Mouse (Mus musculus) adrenal gland, adult 2 months (tissue): Measurements from ENCODE around the gene Iqschfp. TPM values are rescaled to one million over a fixed set of nuclear protein-coding genes. Genes with fewer than 3 reads are reported as not detected.

Experiments used
- DNase-seq: peaks from one replicate; pipeline ENCODE4 v3.0.0; 2021
- polyA plus RNA-seq: library from polyadenylated mRNA; depleted of rRNA; stranded (reverse); fragments of >200 nt; gene quantifications from 2 replicates; pipeline ENCODE4 v1.2.3, GENCODE M21; 2012; rRNA removed
- total RNA-seq, 2 experiments: library from RNA; stranded (reverse); gene quantifications; 2 replicates each; pipeline ENCODE4 v1.2.3; 2021

The Iqschfp gene
- total and polyA plus RNA-seq, 3 experiments: not detected

DNA sequence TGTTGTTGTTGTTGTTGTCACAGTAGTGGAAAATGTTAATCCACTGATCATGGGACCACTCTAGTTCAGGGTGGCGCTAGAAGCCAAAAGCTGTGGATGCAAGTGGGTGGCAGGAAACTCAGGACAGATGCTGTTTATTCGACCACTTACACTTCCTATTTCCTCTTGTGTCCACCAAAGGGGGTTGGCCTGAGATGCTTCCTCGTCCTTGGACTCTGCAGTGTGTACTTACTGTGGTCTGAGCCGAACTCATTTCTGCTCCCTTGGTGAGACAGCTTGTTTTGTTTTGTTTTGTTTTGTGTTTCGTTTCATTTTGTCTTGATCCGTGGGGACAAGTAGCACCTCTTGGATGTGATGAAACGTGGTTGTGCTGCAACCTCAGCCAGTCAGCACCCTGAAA is 750.9 kb downstream of the Iqschfp start:
- DNase-seq: no peak

DNA sequence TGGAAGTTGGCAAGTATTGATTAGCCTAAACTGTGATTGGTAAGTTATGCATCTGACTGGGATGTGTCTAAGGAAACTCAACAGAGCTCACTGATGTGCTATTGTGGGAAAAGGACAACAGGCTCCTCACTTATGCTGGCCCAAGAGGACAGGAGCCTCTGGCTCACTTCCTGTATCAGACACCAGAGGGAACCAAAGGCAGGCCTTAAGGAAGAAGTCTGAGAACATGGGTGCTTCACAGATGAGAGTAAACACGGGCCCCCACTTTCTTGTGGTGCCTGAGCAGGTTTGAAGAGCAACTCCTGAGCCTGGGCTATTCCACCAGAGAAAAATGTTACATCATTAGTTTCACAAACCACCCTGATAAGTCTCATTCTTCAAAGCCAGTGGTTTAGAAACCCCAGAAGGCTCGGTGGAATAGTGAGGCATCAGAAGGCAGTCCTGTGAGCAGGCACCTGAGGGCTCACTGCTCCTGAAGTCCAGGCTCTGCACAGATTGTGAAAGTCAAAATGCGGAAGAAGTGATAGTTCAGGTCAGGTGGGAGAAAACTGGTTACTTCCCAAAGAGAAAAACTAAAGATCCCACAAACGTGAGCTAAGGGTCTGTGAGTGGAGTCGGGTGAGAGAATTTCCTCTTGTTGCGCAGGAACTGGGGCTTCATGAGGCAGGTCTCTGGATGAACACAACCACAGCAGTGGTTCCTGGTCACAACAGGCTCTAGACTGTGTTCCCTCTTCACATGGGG is 754.5 kb downstream of the Iqschfp start:
- DNase-seq: no peak

DNA sequence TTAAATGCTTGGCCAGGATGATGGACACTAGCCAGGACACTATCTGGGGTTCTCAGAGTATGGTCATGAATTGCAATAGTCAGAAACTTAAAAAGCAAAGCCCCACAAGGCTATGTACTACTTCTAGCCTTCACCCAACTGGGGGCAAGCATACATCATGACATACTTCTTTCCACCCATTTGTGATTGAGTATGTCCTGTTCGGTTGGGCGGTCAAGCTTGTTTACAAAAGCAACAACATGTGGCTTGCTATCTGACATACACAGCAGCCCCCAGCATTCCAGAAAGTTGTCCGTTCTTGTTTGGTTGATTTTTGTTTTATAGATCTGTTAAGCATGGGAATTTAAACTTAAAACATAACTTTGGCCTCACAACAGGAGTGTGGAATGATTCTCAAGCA is 755.2 kb downstream of the Iqschfp start:
- DNase-seq: no peak

GRCm38 (mm10) chr3:68650251-68650650 is 758.2 kb downstream of the Iqschfp start:
- DNase-seq: no peak

DNA sequence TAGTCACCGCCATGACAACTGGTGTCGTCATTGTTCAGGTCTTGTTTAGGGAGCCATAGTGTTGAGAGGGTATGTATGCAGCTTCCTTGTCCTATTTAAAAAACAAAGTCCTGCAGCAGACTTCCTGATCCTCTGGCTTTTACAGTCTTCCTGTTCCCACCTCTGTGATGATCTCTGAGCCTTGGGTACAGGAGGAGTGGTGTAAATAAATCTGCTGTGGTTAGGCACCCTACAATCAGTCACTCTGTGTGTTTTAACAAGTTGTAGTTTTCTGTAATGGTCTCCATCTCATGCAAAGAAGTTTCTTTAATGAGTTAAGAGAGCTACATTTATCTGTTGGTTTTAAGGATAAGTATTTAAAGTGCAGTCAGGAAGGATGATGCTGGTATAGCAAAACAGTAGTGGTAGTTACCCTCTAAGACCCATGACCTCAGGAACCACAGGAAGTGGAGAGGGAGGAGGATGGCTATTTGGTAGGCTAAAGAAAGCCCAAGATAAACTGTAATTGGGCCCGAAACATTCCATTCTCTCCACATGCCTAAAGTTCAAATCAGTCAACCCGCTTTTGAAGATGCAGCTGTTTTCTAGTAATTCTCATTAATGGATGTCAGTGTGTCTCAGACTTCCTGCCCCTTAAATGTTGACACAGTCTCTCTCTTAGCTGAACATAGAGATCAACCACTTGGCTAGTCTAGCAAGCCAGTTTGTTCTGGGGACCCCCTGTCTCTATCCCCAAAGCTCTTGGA is 764.7 kb downstream of the Iqschfp start:
- no peak for DNase-seq

GRCm38 (mm10) chr3:68657589-68658245 is 765.7 kb downstream of the Iqschfp start:
- DNase-seq: no peak

GRCm38 (mm10) chr3:68659996-68660395 is 768.0 kb downstream of the Iqschfp start:
- DNase-seq: no peak

DNA sequence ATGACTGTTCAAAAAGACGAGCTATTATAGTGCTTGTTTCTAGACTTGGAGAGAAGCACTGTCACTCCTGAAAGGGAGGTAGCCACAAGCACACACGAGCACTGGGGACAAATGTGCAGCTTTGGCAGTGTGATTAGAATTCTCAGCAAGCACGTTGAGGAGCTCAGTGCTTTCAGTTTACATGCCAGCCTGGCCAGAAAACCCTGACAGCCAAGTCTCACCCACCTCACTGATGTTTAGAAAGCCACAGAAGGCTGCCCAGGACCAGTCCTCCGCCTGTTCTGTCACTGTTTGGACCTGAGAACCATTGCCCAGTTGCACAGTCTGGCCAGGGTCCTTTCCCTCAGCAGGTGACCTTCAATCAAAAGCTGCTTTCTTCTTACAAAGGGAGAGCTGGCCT is 768.5 kb downstream of the Iqschfp start:
- DNase-seq: no peak

GRCm38 (mm10) chr3:68662386-68662785 is 770.4 kb downstream of the Iqschfp start:
- no peak for DNase-seq

GRCm38 (mm10) chr3:68664337-68664736 is 772.3 kb downstream of the Iqschfp start:
- DNase-seq: no peak

- no peak for DNase-seq
These were observed 774.3 kb downstream of the Iqschfp start for GRCm38 (mm10) chr3:68666377-68666776.

GRCm38 (mm10) chr3:68667852-68668251 is 775.8 kb downstream of the Iqschfp start:
- no peak for DNase-seq

- DNase-seq: no peak
These were observed 777.5 kb downstream of the Iqschfp start for GRCm38 (mm10) chr3:68669418-68669974.

GRCm38 (mm10) chr3:68674721-68675120 is 782.7 kb downstream of the Iqschfp start:
- DNase-seq: no peak

- no peak for DNase-seq
These were observed 783.3 kb downstream of the Iqschfp start for GRCm38 (mm10) chr3:68675216-68675835.

Other genes starting within 250 kb of the Iqschfp start
- not detected for gene Iqcj, start within 50 bp of the Iqschfp start, total RNA-seq
- gene Iqcj, start within 50 bp of the Iqschfp start, polyA plus RNA-seq: not detected in 2 replicates
- 10 to 100 TPM in 1 of 2 experiments, 1 to 10 TPM in 1; 7.2 to 10.5 TPM for gene Schip1, start 172.6 kb downstream of the Iqschfp start, total RNA-seq
- gene Schip1, start 172.6 kb downstream of the Iqschfp start, polyA plus RNA-seq: 3.8 and 5.1 TPM in 2 replicates